Mouse (Mus musculus) CH12.LX (cell line): ENCODE measurements around the gene Lrp5. TPM values are rescaled to one million over a fixed set of nuclear protein-coding genes. Genes with fewer than 3 reads are reported as not detected.

Experiments
- DNase-seq: peaks from one replicate; pipeline ENCODE4 v3.0.0-alpha.2; 2013; ENCODE audit errors: extremely low read depth
- H3K27ac ChIP-seq: 2 replicates; pipeline ENCODE4 v1.5.1; 2012; ENCODE audit warnings: low read depth, mild to moderate bottlenecking, control low read depth, moderate library complexity; ENCODE audit not compliant: insufficient read depth
- H3K27me3 ChIP-seq: replicated peaks from 2 replicates; pipeline ENCODE3; 2012; ENCODE audit warnings: inconsistent platforms
- H3K36me3 ChIP-seq, 2 experiments: replicated peaks in 1 of 2; 2 replicates each; pipeline versions ENCODE3 to v1.6.1; 2012; ENCODE audit warnings: inconsistent platforms in 1 of 2, low read length in 1 of 2, mild to moderate bottlenecking in 1 of 2, mixed read lengths in 1 of 2, moderate library complexity in 1 of 2; ENCODE audit not compliant: control insufficient read depth in 1 of 2, insufficient read depth in 1 of 2
- H3K4me1 ChIP-seq, 2 experiments: 2 replicates each; pipeline ENCODE4 v1.6.1; 2012; ENCODE audit warnings: inconsistent platforms in 1 of 2, moderate library complexity in 1 of 2; ENCODE audit not compliant: insufficient read depth in 2 of 2, control insufficient read depth in 1 of 2
- H3K4me2 ChIP-seq: 2 replicates; pipeline ENCODE4 v1.6.1; 2012; ENCODE audit warnings: low read depth, mild to moderate bottlenecking, control low read depth; ENCODE audit not compliant: poor library complexity, insufficient read depth, severe bottlenecking
- H3K4me3 ChIP-seq, 3 experiments: fragments of 150-350 bp in 1 of 3; sonication (generic) in 1 of 3; replicated peaks in 1 of 3; 2 replicates each; pipeline versions ENCODE3 to v1.5.1; 2011 to 2012; ENCODE audit warnings: low read depth in 2 of 3, low read length in 2 of 3, mild to moderate bottlenecking in 2 of 3, moderate library complexity in 2 of 3, control low read depth in 1 of 3, improper control_type of control experiment in 1 of 3, inconsistent platforms in 1 of 3, mixed read lengths in 1 of 3; ENCODE audit not compliant: poor library complexity in 1 of 3
- H3K79me2 ChIP-seq: replicated peaks from 2 replicates; pipeline ENCODE4 v1.6.1; 2012; ENCODE audit warnings: mild to moderate bottlenecking, moderate library complexity; ENCODE audit not compliant: control insufficient read depth, poor library complexity, insufficient read depth, severe bottlenecking; ENCODE audit errors: extremely low read depth
- H3K9ac ChIP-seq: 2 replicates; pipeline ENCODE4 v1.6.1; 2012; ENCODE audit warnings: low read depth, mild to moderate bottlenecking, control low read depth, moderate library complexity; ENCODE audit not compliant: insufficient read depth
- H3K9me3 ChIP-seq: replicated peaks from 2 replicates; pipeline ENCODE3; 2012; ENCODE audit warnings: low read length, inconsistent platforms, mixed read lengths
- BHLHE40 ChIP-seq: IDR thresholded peaks from 2 replicates; pipeline ENCODE4 v1.6.1; 2011; ENCODE audit warnings: mild to moderate bottlenecking, low read depth, low read length, improper control_type of control experiment
- CHD1 ChIP-seq: IDR thresholded peaks from 2 replicates; pipeline ENCODE4 v1.6.1; 2012; ENCODE audit warnings: low read depth, low read length, improper control_type of control experiment, inconsistent platforms
- CHD2 ChIP-seq: IDR thresholded peaks from 2 replicates; pipeline ENCODE4 v1.6.1; 2011; ENCODE audit warnings: low read length, improper control_type of control experiment
- E2F4 ChIP-seq: IDR thresholded peaks from 2 replicates; pipeline ENCODE4 v1.6.1; 2011; ENCODE audit warnings: low read depth, low read length, improper control_type of control experiment; ENCODE audit not compliant: insufficient replicate concordance
- ELF1 ChIP-seq: IDR thresholded peaks from 2 replicates; pipeline ENCODE4 v1.6.1; 2014; ENCODE audit warnings: low read depth, mild to moderate bottlenecking, inconsistent platforms, low read length, improper control_type of control experiment
- EP300 ChIP-seq: IDR thresholded peaks from 2 replicates; pipeline ENCODE4 v1.6.1; 2011; ENCODE audit warnings: low read length, improper control_type of control experiment
- ETS1 ChIP-seq: conservative IDR thresholded peaks from 2 replicates; pipeline ENCODE4 v1.6.1; 2012; ENCODE audit warnings: low read depth, mild to moderate bottlenecking, inconsistent platforms, low read length, improper control_type of control experiment, moderate library complexity
- HCFC1 ChIP-seq: IDR thresholded peaks from 2 replicates; pipeline ENCODE4 v1.6.1; 2012; ENCODE audit warnings: low read depth, mild to moderate bottlenecking, inconsistent platforms, low read length, improper control_type of control experiment
- JUN ChIP-seq: IDR thresholded peaks from 2 replicates; pipeline ENCODE4 v1.6.1; 2011; ENCODE audit warnings: low read depth, mild to moderate bottlenecking, low read length, improper control_type of control experiment, moderate library complexity; ENCODE audit not compliant: insufficient read depth
- JUND ChIP-seq: conservative IDR thresholded peaks from 2 replicates; pipeline ENCODE4 v1.6.1; 2011; ENCODE audit warnings: low read depth, low read length, improper control_type of control experiment
- KAT2A ChIP-seq: IDR thresholded peaks from 2 replicates; pipeline ENCODE4 v1.6.1; 2012; ENCODE audit warnings: low read length, improper control_type of control experiment, inconsistent platforms; ENCODE audit not compliant: insufficient replicate concordance
- MAFK ChIP-seq: IDR thresholded peaks from 2 replicates; pipeline ENCODE4 v1.6.1; 2011; ENCODE audit warnings: low read length, improper control_type of control experiment; ENCODE audit not compliant: insufficient replicate concordance
- MAZ ChIP-seq: IDR thresholded peaks from 2 replicates; pipeline ENCODE4 v1.6.1; 2012; ENCODE audit warnings: low read depth, mild to moderate bottlenecking, inconsistent platforms, low read length, improper control_type of control experiment, moderate library complexity
- MEF2A ChIP-seq: IDR thresholded peaks from 2 replicates; pipeline ENCODE4 v1.6.1; 2014; ENCODE audit warnings: low read depth, mild to moderate bottlenecking, inconsistent platforms, low read length, improper control_type of control experiment, borderline replicate concordance
- MXI1 ChIP-seq: IDR thresholded peaks from 2 replicates; pipeline ENCODE4 v1.6.1; 2011; ENCODE audit warnings: mild to moderate bottlenecking, low read depth, low read length, improper control_type of control experiment
- MYC ChIP-seq: IDR thresholded peaks from 2 replicates; pipeline ENCODE4 v1.6.1; 2011; ENCODE audit warnings: low read depth, mild to moderate bottlenecking, improper control_type of control experiment, low read length
- NELFE ChIP-seq: IDR thresholded peaks from 2 replicates; pipeline ENCODE4 v1.6.1; 2011; ENCODE audit warnings: low read depth, low read length, improper control_type of control experiment
- NRF1 ChIP-seq: IDR thresholded peaks from 2 replicates; pipeline ENCODE4 v1.6.1; 2014; ENCODE audit warnings: low read depth, mild to moderate bottlenecking, inconsistent platforms, low read length, improper control_type of control experiment, moderate library complexity
- POLR2A ChIP-seq: IDR thresholded peaks from 2 replicates; pipeline ENCODE4 v1.6.1; 2011; ENCODE audit warnings: low read depth, mild to moderate bottlenecking, improper control_type of control experiment, low read length
- POLR2AphosphoS2 ChIP-seq: IDR thresholded peaks from 2 replicates; pipeline ENCODE4 v1.6.1; 2011; ENCODE audit warnings: low read depth, low read length, improper control_type of control experiment
- RAD21 ChIP-seq: IDR thresholded peaks from 2 replicates; pipeline ENCODE4 v1.6.1; 2011; ENCODE audit warnings: low read depth, mild to moderate bottlenecking, low read length, improper control_type of control experiment, moderate library complexity
- RCOR1 ChIP-seq: conservative IDR thresholded peaks from 2 replicates; pipeline ENCODE4 v1.6.1; 2012; ENCODE audit warnings: low read depth, mild to moderate bottlenecking, inconsistent platforms, low read length, improper control_type of control experiment
- SIN3A ChIP-seq: IDR thresholded peaks from 2 replicates; pipeline ENCODE4 v1.6.1; 2012; ENCODE audit warnings: low read length, improper control_type of control experiment, inconsistent platforms
- TBP ChIP-seq: conservative IDR thresholded peaks from 2 replicates; pipeline ENCODE4 v1.6.1; 2011; ENCODE audit warnings: low read depth, low read length, improper control_type of control experiment
- TCF12 ChIP-seq: IDR thresholded peaks from 2 replicates; pipeline ENCODE4 v1.6.1; 2014; ENCODE audit warnings: low read depth, mild to moderate bottlenecking, inconsistent platforms, low read length, improper control_type of control experiment
- UBTF ChIP-seq: IDR thresholded peaks from 2 replicates; pipeline ENCODE4 v1.6.1; 2012; ENCODE audit warnings: low read depth, mild to moderate bottlenecking, inconsistent platforms, low read length, improper control_type of control experiment, moderate library complexity
- ZMIZ1 ChIP-seq: IDR thresholded peaks from 2 replicates; pipeline ENCODE4 v1.6.1; 2012; ENCODE audit warnings: low read depth, mild to moderate bottlenecking, inconsistent platforms, low read length, improper control_type of control experiment
- dilution Hi-C: fragments of 300-500 bp; cut with MboI; formaldehyde crosslinking; loops from 2 replicates; pipeline ENCODE4 v1.14.3; 2020; ENCODE audit warnings: low sequenced_read_pairs; ENCODE audit not compliant: extremely low pct_unique_long_range_greater_than_20kb, extremely low pct_ligation_motif_present
- in situ Hi-C: fragments of 300-500 bp; cut with MboI; formaldehyde crosslinking; loops from 3 replicates; pipeline ENCODE4 v1.14.3; 2019; ENCODE audit warnings: low sequenced_read_pairs, low pct_ligation_motif_present, low pct_unique_long_range_greater_than_20kb, mixed read lengths
- polyA plus RNA-seq: library from polyadenylated mRNA; unstranded; fragments of >175 nt; gene quantifications from 2 replicates; pipeline ENCODE4 v1.2.1, GENCODE M21; 2012; ENCODE audit warnings: low read depth; ENCODE audit not compliant: insufficient read length
- total RNA-seq, 2 experiments: library from RNA; depleted of rRNA; stranded (reverse); fragments of 300-350 nt in 1 of 2; fragments of >200 nt in 1 of 2; gene quantifications; 2 replicates each; pipeline ENCODE4 v1.2.3; 2012 to 2014

Gene Lrp5
- total and polyA plus RNA-seq, 3 experiments = 0.13 to 1.4 (median 1.1) TPM

DNA sequence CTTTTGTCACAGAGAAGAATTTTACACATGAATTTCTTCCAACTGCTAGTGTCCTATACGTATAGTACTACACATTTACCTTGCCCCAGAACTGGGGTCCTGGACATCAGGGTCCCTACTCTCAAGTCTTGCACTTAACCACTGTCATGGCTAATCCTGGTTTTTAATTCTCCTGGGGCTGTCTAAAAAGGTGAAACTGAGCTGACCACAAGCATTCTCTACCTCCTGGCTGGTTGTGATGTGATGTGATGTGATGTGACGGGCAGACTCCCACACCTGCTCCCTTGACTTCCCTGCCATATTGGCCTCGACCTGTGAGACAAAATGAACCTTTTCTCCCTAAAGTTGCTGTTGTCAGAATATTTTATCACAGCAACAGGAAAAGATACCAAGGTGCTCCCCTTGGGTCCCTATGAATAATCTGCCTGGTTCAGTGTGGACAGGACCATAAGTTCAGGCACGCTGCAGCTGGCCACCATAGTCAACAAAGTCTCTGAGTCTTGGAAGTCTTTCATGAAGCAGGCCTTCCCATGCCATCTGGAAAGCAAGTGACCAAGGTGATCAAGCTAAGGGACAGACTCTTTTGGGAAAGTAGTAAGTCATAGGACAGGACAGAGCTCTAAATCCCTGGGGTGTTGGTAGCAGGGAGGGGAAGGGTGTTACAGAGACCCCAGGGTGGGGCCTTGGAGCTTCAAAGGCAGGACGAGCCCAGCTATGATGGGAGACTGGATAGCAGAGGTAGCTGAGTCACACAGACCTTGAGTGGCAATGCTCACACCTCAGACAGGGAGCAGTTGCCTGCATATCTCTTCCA lies 109.7 kb downstream of the Lrp5 start:
- dilution Hi-C loops = no loop called here
- peak overlapping the region in 2 of 3 experiments; percentile 12 to 26 for H3K4me3 ChIP-seq
- TF ChIP-seq ETS1 (no peak), KAT2A (no peak), SIN3A (no peak), RCOR1 (no peak), JUN (no peak), HCFC1 (no peak), POLR2AphosphoS2 (no peak), NRF1 (no peak), MXI1 (no peak), RAD21 (no peak), NELFE (no peak), MYC (no peak), TCF12 (no peak), MEF2A (no peak), E2F4 (no peak)
- H3K4me1 ChIP-seq = peaks cover 0 to 33% of the 10 kb centered on the region in 2 experiments; a peak in 2 of 4 replicates
- in situ Hi-C loops = no loop called here
- no peak overlapping the region for H3K9ac ChIP-seq
- H3K27ac ChIP-seq = no peak overlapping the region
- peaks cover 35% of the 10 kb centered on the region for H3K79me2 ChIP-seq
- peaks cover 0 to 4% of the 10 kb centered on the region in 2 experiments for H3K36me3 ChIP-seq
- peaks cover 2% of the 10 kb centered on the region for H3K9me3 ChIP-seq
- H3K27me3 ChIP-seq = no peaks in the 10 kb centered on the region
- H3K4me2 ChIP-seq = peak overlapping the region; percentile 39
- DNase-seq = peak; percentile 17

DNA sequence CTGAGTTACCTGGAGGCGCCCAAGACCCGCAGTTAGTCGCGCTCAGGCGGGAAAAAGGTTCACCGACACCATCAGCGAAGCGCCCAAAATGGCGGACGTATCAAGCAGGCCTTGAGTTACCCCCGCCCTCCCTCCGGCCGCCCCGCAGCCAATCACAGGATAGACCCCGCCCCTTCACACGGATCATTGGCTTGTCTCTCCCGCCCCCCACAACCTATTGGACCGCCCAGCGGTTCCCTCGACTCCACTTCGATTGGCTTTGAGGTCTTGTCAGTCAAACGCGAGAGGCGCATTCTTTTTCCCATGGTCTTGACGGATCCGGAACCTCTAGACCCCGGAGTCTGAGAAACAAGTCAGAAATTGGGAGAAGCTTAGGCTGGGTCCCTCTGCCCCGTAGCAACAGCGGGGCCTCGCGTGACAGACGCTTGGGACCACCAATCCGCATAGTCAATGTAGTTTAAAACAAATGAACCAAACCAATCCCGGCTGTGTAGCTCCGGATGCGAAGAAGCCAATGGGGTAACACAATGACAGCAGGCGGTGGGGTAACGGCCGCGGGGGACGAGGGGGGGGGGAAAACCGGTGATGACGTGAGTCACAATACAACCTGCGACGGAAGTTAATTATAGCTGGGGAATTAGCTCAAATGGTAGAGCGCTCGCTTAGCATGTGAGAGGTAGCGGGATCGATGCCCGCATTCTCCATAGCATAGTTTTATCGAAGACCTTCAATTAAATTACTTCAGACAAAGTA lies 110.6 kb downstream of the Lrp5 start, which contains the start of gene Ppp6r3:
Gene Ppp6r3, minus strand, starts transcription at position 118 of the 753 bp plus-strand sequence.
- H3K4me2 ChIP-seq = peak within 1 kb of the TSS; percentile 39
- no peaks in the 10 kb centered on the region for H3K27me3 ChIP-seq
- H3K79me2 ChIP-seq = peaks cover 43% of the 10 kb centered on the region
- H3K36me3 ChIP-seq = peaks cover 0 to 8% of the 10 kb centered on the region in 2 experiments
- H3K9ac ChIP-seq = peak within 1 kb of the TSS; percentile 74
- peak; percentile 99 for DNase-seq
- dilution Hi-C loops (no loop called here), in situ Hi-C loops (no loop called here)
- H3K27ac ChIP-seq = peak within 1 kb of the TSS; percentile 72
- H3K4me3 ChIP-seq = peak within 1 kb of the TSS; percentile 74 to 85 (median 81)
- peaks cover 0 to 38% of the 10 kb centered on the region in 2 experiments; a peak in 3 of 4 replicates for H3K4me1 ChIP-seq
- peaks cover 1% of the 10 kb centered on the region for H3K9me3 ChIP-seq
- TF ChIP-seq POLR2A (peak; percentile 75), TCF12 (no peak), EP300 (no peak), CHD2 (peak; percentile 93), JUND (no peak), ZMIZ1 (peak; percentile 58), CHD1 (no peak), SIN3A (0 out of 2 replicates have a peak, but pooled peaks have one; percentile 56), ELF1 (peak; percentile 97), MAFK (peak; percentile 95), BHLHE40 (0 out of 2 replicates have a peak, but pooled peaks have one; percentile 20), HCFC1 (peak; percentile 58), UBTF (0 out of 2 replicates have a peak, but pooled peaks have one; percentile 17), MAZ (peak; percentile 91), ETS1 (peak; percentile 54), MXI1 (no peak; the same call in 1 of the 2 replicates), TBP (peak; percentile 99), NRF1 (peak; percentile 54), NELFE (peak; percentile 82), KAT2A (peak; percentile 48; the same call in 1 of the 2 replicates)
